Mouse (Mus musculus) bone marrow, adult 2 months (tissue): Measurements from ENCODE around the gene Arhgap24.

ENCODE experiments used
- CTCF ChIP-seq: fragments of 200-500 bp; IDR thresholded peaks from 2 replicates; pipeline ENCODE4 v1.5.1; 2011; ENCODE audit warnings: low read length, control low read depth; ENCODE audit not compliant: control insufficient read depth, insufficient read depth
- POLR2A ChIP-seq: fragments of 200-500 bp; IDR thresholded peaks from 2 replicates; pipeline ENCODE4 v1.6.1; 2011; ENCODE audit warnings: low read depth, mild to moderate bottlenecking, control low read depth, low read length, borderline replicate concordance; ENCODE audit not compliant: control insufficient read depth

DNA sequence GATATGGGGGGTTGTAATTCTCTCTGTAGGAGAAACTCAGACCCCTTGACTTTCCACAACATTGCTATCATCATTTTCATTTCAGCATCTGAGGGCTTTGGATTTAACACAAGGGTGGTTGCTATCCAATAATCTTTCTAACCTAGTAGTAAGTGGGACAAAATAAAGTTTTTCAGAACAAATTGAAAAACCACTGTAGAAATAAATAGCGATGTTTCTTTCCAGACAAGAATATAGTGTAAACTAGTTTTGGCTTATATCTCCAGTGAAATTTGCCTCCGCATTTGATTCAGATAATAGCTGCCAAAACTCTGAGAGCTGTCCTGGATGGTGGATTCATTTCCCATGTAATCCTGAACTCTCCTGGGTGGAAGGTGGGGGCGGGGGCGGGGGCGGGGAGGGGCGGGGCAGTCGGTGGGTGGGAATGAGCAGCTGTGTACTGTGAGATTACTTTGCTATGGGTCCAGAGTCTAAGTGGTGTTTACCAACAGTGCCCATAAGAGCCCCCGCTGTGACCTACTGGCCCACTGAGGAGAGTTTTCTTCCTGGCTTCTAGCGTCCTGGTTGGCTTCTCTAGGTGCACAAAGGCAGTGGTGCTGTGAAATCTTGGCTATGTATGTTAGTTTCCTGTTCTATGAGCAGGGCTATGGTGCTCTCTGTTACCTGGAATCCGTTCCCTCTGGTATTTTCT is 2.2 kb downstream of the Arhgap24 start:
- TF ChIP-seq POLR2A, result no peak
- no peak for TF ChIP-seq CTCF
